Mouse (Mus musculus) hindbrain, embryonic 16.5 days (tissue): ENCODE data around the gene Pnrc1. TPM values are rescaled to one million over a fixed set of nuclear protein-coding genes. Genes with fewer than 3 reads are reported as not detected.

Experiments used
- polyA plus RNA-seq: library from polyadenylated mRNA; unstranded; fragments of >200 nt; fragmentation: Nextera tagmentation; extraction: Ambion mirVana; gene quantifications from 2 replicates; pipeline ENCODE4 v1.2.1, GENCODE M21; 2015

Gene Pnrc1
- polyA plus RNA-seq, 1 experiment from 2014 or later, result 44.9 TPM

Other genes starting within 250 kb of the Pnrc1 start
- gene Gabrr2, start 227.2 kb downstream of the Pnrc1 start, polyA plus RNA-seq, result 0.15 and 0.29 TPM in 2 replicates
- 0.25 and 0.32 TPM in 2 replicates for gene Gabrr1, start 157.6 kb downstream of the Pnrc1 start, polyA plus RNA-seq
- 1.9 and 2.0 TPM in 2 replicates for gene Pm20d2, start 100.4 kb downstream of the Pnrc1 start, polyA plus RNA-seq
- 74.5 and 79.2 TPM in 2 replicates for gene Srsf12, start 81.2 kb downstream of the Pnrc1 start, polyA plus RNA-seq
- gene Rngtt, start 20.1 kb upstream of the Pnrc1 start, polyA plus RNA-seq, result 19.2 and 20.2 TPM in 2 replicates